Mouse (Mus musculus): Measurements from ENCODE around the gene Tfdp1. TPM values are rescaled to one million over a fixed set of nuclear protein-coding genes. Genes with fewer than 3 reads are reported as not detected.
"Not testable (repeated sequence)": the region's sequence is repeated elsewhere in the genome, so short reads cannot be mapped to it uniquely, and the experiment has no call there.

The Tfdp1 gene
- polyA plus RNA-seq, 1 experiment from 2014 or later, result 153 TPM

DNA sequence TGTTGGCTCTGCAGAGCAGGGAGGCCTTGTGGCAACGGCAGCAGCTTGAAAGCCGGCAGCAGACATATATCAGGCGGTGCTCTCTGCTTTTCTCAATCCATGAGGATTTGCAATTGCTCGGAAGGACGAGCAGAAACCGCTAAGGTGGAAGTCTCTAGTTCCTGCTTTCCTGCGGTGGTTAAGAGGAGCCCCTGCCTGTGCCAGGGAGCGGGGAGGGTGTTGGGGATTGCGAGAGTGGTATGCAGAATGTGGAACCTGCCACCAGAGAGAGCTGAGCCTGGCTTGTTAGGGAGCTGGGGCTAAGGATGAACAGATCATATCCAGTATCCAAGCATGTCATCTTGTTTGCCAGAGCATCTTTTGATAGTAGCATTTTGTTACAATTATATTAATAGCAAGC is 31.6 kb upstream of the Tfdp1 start:
- no peak overlapping the region for H3K4me3 ChIP-seq (ENCODE audit: low read depth, low read length)
- H3K9me3 ChIP-seq (ENCODE audit: control insufficient read depth, low read depth, low read length), result no peaks in the 10 kb centered on the region
- H3K9ac ChIP-seq (replicated peaks; ENCODE audit: low read depth, low read length), result no peak overlapping the region
- H3K4me2 ChIP-seq (replicated peaks; ENCODE audit: low read depth, low read length), result no peak overlapping the region
- ATAC-seq (ENCODE audit: insufficient number of reproducible peaks, insufficient read depth, low FRiP score, low read depth), result no peak
- H3K4me1 ChIP-seq (ENCODE audit: control insufficient read depth, insufficient read depth, low read length), result no peaks in the 10 kb centered on the region
- WGBS, result 74% methylated on average over 9 of the region's 9 CpGs
- H3K27me3 ChIP-seq (ENCODE audit: control insufficient read depth, insufficient read depth, low read length), result no peaks in the 10 kb centered on the region
- H3K36me3 ChIP-seq (ENCODE audit: control insufficient read depth, insufficient read depth, low read length), result peaks cover 17% of the 10 kb centered on the region
- H3K27ac ChIP-seq (ENCODE audit: low read length), result no peak overlapping the region

DNA sequence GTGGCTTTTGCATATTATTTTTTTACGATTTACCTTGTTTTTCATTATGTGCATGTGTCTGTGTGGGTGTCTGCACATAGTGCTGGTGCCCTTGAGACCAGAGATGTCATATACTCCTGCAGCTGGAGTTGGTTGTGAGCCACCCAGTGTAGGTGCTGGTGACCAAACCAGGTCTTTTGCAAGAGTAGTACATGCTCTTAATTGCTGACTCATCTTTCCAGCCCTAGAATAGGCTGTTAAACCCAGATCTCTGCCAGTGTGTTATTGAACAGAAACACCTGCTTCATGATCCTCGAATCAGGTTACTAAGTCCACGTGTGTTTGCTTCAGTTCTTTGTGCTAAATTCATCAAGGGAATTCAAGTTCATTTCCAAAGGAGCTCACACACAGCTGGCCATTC is 23.6 kb upstream of the Tfdp1 start:
- ATAC-seq (ENCODE audit: insufficient number of reproducible peaks, insufficient read depth, low FRiP score, low read depth), result no peak

DNA sequence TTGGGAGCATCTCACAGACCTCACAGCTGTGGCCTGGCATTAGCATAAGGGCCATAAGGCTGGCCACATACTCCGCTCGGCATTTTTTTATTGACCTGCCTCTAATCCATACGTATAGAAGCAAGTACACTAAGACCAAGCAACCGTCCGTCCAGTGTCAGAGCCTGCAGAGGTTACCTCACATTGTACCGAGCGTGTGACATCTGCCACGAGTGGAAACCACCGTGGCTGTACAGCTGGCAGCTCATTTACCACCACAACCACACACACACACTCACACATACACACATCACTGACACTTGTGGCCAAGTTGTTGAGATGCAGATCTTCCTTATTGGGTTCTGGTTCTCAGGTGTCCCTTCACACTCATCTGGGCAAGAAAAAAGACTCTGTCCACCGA is 21.9 kb upstream of the Tfdp1 start:
- 94% methylated on average over 10 of the region's 10 CpGs for WGBS
- H3K36me3 ChIP-seq (ENCODE audit: control insufficient read depth, insufficient read depth, low read length), result peaks cover 7% of the 10 kb centered on the region; the same call in 1 of the 2 replicates
- H3K9ac ChIP-seq (replicated peaks; ENCODE audit: low read depth, low read length), result no peak overlapping the region
- H3K27me3 ChIP-seq (ENCODE audit: control insufficient read depth, insufficient read depth, low read length), result no peaks in the 10 kb centered on the region
- H3K4me3 ChIP-seq (ENCODE audit: low read depth, low read length), result no peak overlapping the region
- no peaks in the 10 kb centered on the region for H3K9me3 ChIP-seq (ENCODE audit: control insufficient read depth, low read depth, low read length)
- H3K4me2 ChIP-seq (replicated peaks; ENCODE audit: low read depth, low read length), result no peak overlapping the region
- H3K27ac ChIP-seq (ENCODE audit: low read length), result no peak overlapping the region
- ATAC-seq (ENCODE audit: insufficient number of reproducible peaks, insufficient read depth, low FRiP score, low read depth), result no peak
- H3K4me1 ChIP-seq (ENCODE audit: control insufficient read depth, insufficient read depth, low read length), result no peaks in the 10 kb centered on the region

More for the DNA sequence above, 23.6 kb upstream of the Tfdp1 start:
- Histone ChIP-seq H3K9me3 (ENCODE audit: control insufficient read depth, low read depth, low read length) (no peaks in the 10 kb centered on the region), H3K36me3 (ENCODE audit: control insufficient read depth, insufficient read depth, low read length) (peaks cover 10% of the 10 kb centered on the region), H3K4me1 (ENCODE audit: control insufficient read depth, insufficient read depth, low read length) (no peaks in the 10 kb centered on the region), H3K4me2 (replicated peaks; ENCODE audit: low read depth, low read length) (no peak overlapping the region), H3K27me3 (ENCODE audit: control insufficient read depth, insufficient read depth, low read length) (no peaks in the 10 kb centered on the region), H3K4me3 (ENCODE audit: low read depth, low read length) (no peak overlapping the region), H3K27ac (ENCODE audit: low read length) (no peak overlapping the region), H3K9ac (replicated peaks; ENCODE audit: low read depth, low read length) (no peak overlapping the region)
- 84% methylated on average over 3 of the region's 3 CpGs for WGBS

DNA sequence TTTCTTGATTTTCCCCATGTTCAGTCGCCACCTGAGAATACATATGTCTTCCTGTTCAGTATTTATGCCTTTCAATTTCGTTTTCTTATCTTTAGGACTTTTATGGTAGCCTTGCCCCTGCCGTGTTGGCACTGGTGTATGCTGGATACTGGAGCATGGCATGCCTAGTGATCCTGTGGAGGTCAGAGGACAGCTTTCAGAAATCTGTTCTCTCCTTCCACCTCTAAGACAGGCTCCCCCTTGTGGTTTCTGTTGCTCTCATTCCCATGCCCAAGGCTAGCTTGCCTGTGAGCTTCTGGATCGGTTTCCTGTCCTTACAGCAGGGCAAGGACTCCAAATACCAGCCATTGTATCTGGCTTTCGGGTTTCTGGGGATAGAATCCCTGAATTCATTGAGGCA is 12.0 kb upstream of the Tfdp1 start:
- H3K4me1 ChIP-seq (ENCODE audit: control insufficient read depth, insufficient read depth, low read length), result no peaks in the 10 kb centered on the region
- no peaks in the 10 kb centered on the region; the same call in 1 of the 2 replicates for H3K36me3 ChIP-seq (ENCODE audit: control insufficient read depth, insufficient read depth, low read length)
- no peak overlapping the region for H3K4me3 ChIP-seq (ENCODE audit: low read depth, low read length)
- H3K27ac ChIP-seq (ENCODE audit: low read length), result no peak overlapping the region
- no peak overlapping the region for H3K9ac ChIP-seq (replicated peaks; ENCODE audit: low read depth, low read length)
- no peaks in the 10 kb centered on the region for H3K9me3 ChIP-seq (ENCODE audit: control insufficient read depth, low read depth, low read length)
- 36% methylated on average over 5 of the region's 5 CpGs for WGBS
- H3K27me3 ChIP-seq (ENCODE audit: control insufficient read depth, insufficient read depth, low read length), result no peaks in the 10 kb centered on the region
- H3K4me2 ChIP-seq (replicated peaks; ENCODE audit: low read depth, low read length), result no peak overlapping the region
- ATAC-seq (ENCODE audit: insufficient number of reproducible peaks, insufficient read depth, low FRiP score, low read depth), result no peak

DNA sequence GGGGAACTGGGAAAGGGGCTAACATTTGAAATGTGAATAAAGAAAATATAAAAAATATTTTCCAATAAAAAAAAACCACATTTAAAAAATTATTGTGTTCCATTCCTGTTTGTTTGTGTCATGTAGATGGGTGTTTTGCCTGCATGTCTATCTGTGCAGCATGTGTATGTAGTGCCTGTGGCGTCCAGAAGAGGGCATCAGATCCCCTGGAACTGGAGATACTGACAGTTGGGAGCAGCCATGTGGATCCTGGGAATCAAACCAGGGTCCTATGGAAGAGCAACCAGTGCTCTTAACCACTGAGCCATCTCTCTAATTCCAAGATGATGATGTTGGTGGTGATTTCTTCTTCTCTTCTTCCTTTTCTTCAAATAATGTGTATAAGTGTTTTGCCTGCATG is 3.9 kb upstream of the Tfdp1 start:
- H3K4me1 ChIP-seq (ENCODE audit: control insufficient read depth, insufficient read depth, low read length), result peaks cover 6% of the 10 kb centered on the region; the same call in 1 of the 2 replicates
- ATAC-seq (ENCODE audit: insufficient number of reproducible peaks, insufficient read depth, low FRiP score, low read depth), result no peak
- no peaks in the 10 kb centered on the region for H3K27me3 ChIP-seq (ENCODE audit: control insufficient read depth, insufficient read depth, low read length)
- H3K9me3 ChIP-seq (ENCODE audit: control insufficient read depth, low read depth, low read length), result no peaks in the 10 kb centered on the region
- no peak overlapping the region for H3K9ac ChIP-seq (replicated peaks; ENCODE audit: low read depth, low read length)
- H3K27ac ChIP-seq (ENCODE audit: low read length), result no peak overlapping the region
- WGBS, result 48% methylated on average over 1 of the region's 1 CpGs
- no peaks in the 10 kb centered on the region for H3K36me3 ChIP-seq (ENCODE audit: control insufficient read depth, insufficient read depth, low read length)
- no peak overlapping the region for H3K4me2 ChIP-seq (replicated peaks; ENCODE audit: low read depth, low read length)
- H3K4me3 ChIP-seq (ENCODE audit: low read depth, low read length), result no peak overlapping the region

- not testable (repeated sequence) for H3K4me3 ChIP-seq (ENCODE audit: low read depth, low read length); H3K27me3 ChIP-seq (ENCODE audit: control insufficient read depth, insufficient read depth, low read length); H3K9ac ChIP-seq (replicated peaks; ENCODE audit: low read depth, low read length); ATAC-seq (ENCODE audit: insufficient number of reproducible peaks, insufficient read depth, low FRiP score, low read depth); H3K9me3 ChIP-seq (ENCODE audit: control insufficient read depth, low read depth, low read length); H3K4me2 ChIP-seq (replicated peaks; ENCODE audit: low read depth, low read length)
- 62% methylated on average over 6 of the region's 6 CpGs for WGBS
- Histone ChIP-seq H3K4me1 (ENCODE audit: control insufficient read depth, insufficient read depth, low read length) (peaks cover 16% of the 10 kb centered on the region; the same call in 1 of the 2 replicates), H3K36me3 (ENCODE audit: control insufficient read depth, insufficient read depth, low read length) (peaks cover 21% of the 10 kb centered on the region), H3K27ac (ENCODE audit: low read length) (peak overlapping the region; percentile 35; the same call in 1 of the 2 replicates)
Measured at GRCm38 (mm10) chr8:13337245-13337644, 1.3 kb upstream of the Tfdp1 start.

DNA sequence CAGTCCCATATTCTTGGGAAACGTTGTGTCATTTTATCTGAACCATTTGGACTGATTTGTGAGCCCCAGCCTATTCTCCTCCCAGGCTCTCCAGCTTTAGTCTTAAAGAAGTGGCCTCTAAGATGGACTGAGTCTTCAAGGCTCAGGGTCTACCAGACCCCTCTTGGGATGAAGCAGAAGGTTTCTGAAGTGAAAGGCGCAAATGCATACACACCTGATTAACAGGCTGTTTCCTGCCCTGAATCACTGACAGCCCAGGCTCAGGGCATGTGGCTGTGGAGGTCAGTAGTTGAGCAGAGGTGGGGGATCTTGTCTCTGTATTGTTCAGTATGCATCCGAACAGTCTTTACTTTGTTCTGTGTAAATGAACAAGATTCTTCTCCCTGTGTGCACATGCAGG is 873 bp upstream of the Tfdp1 start:
- Histone ChIP-seq H3K9ac (replicated peaks; ENCODE audit: low read depth, low read length) (no peak overlapping the region; the same call in 1 of the 2 replicates), H3K4me2 (replicated peaks; ENCODE audit: low read depth, low read length) (peak overlapping the region; percentile 46), H3K36me3 (ENCODE audit: control insufficient read depth, insufficient read depth, low read length) (peaks cover 25% of the 10 kb centered on the region), H3K9me3 (ENCODE audit: control insufficient read depth, low read depth, low read length) (no peaks in the 10 kb centered on the region), H3K27ac (ENCODE audit: low read length) (peak overlapping the region; percentile 35; the same call in 1 of the 2 replicates), H3K4me3 (ENCODE audit: low read depth, low read length) (no peak overlapping the region), H3K4me1 (ENCODE audit: control insufficient read depth, insufficient read depth, low read length) (peaks cover 16% of the 10 kb centered on the region; the same call in 1 of the 2 replicates), H3K27me3 (ENCODE audit: control insufficient read depth, insufficient read depth, low read length) (no peaks in the 10 kb centered on the region)
- no peak for ATAC-seq (ENCODE audit: insufficient number of reproducible peaks, insufficient read depth, low FRiP score, low read depth)
- WGBS, result 63% methylated on average over 3 of the region's 3 CpGs

DNA sequence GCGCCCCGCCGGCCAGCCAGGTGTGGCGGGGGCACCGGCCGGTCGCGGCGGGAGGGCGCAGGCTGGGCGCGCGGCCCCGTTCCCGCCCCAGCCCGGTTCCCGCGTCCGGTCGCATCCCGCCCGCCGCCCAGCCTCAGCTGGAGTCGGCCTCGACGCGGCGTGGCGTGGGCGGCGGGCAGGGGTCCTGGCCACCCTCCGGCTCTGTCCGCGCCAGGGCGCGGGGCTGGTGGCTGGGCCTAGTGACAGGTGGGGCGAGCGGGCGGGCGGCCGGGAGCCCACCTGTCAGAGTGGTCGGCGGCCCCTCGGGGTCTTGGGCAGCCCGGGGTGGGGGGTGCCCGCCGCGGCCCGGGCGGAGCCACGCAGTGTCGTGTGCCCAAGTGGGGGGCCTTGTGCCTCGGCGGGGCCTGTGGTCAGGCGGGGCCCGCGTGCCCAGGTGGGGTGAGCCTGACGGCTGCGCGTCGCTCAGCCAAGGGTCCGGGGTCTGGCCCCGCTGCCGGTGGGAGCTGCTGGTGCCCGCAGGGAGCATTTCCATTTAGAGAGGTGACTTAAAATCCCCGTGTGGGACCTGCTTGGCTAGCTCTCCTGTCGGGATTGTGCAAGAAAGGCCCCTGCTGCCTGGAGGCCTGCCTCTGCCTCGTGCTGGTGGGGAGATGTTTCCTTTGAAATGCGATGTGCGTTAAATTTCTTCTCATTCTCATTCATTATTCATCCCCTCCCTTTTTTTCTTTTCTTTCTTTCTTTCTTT is 522 bp downstream of the Tfdp1 start:
- Histone ChIP-seq H3K27me3 (ENCODE audit: control insufficient read depth, insufficient read depth, low read length) (no peaks in the 10 kb centered on the region), H3K4me3 (ENCODE audit: low read depth, low read length) (peak overlapping the region; percentile 95), H3K27ac (ENCODE audit: low read length) (peak overlapping the region; percentile 78), H3K4me1 (ENCODE audit: control insufficient read depth, insufficient read depth, low read length) (peaks cover 16% of the 10 kb centered on the region; the same call in 1 of the 2 replicates), H3K9me3 (ENCODE audit: control insufficient read depth, low read depth, low read length) (no peaks in the 10 kb centered on the region), H3K36me3 (ENCODE audit: control insufficient read depth, insufficient read depth, low read length) (peaks cover 38% of the 10 kb centered on the region), H3K4me2 (replicated peaks; ENCODE audit: low read depth, low read length) (peak overlapping the region; percentile 59), H3K9ac (replicated peaks; ENCODE audit: low read depth, low read length) (peak overlapping the region; percentile 89)
- under 1% methylated on average over 60 of the region's 70 CpGs for WGBS
- peak; percentile 60 for ATAC-seq (ENCODE audit: insufficient number of reproducible peaks, insufficient read depth, low FRiP score, low read depth)

All from stomach, embryonic 14.5 days (tissue).